29 mouse cellular contexts compared by ENCODE assay signal in the genomic region with DNA sequence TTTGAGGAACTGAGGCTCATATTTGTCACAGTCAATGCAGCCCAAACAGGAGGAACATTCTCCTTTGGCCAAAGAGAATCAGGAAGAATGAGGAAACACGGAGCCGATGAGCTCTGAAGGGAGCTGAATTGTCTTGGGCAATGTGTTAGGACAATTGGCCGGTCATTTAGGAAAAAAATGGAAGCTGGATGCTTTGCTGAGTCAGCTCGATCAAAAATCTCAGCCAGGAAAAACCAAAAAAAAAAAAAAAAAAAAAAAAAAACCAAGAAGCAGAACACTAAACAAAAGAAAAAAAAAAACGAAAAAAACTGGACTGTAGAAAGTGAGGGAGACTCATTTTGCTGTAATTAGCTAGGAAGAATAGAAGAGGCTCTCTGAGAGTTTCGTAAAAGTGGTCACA.
"Had no signal": no experiment of that assay in that cellular context is flagged by ENCODE, and none has a peak within 500 bp of the region (broad histone marks: within the 10 kb centered on the region; RNA-seq: fewer than 3 reads in every experiment).

No protein-coding gene starts in this region.

- H3K36me3 ChIP-seq: limb, embryonic 10.5 days; limb, embryonic 12.5 days; limb, embryonic 13.5 days; limb, embryonic 15.5 days; liver, embryonic 12.5 days; liver, embryonic 13.5 days; liver, embryonic 15.5 days; lung, embryonic 15.5 days; midbrain, embryonic 10.5 days; midbrain, embryonic 12.5 days; midbrain, embryonic 13.5 days; midbrain, embryonic 15.5 days had no signal

- H3K4me2 ChIP-seq: limb, embryonic 12.5 days; limb, embryonic 13.5 days; limb, embryonic 15.5 days; liver, embryonic 11.5 days; liver, embryonic 12.5 days; liver, embryonic 13.5 days; liver, embryonic 15.5 days; lung, embryonic 14.5 days; lung, embryonic 15.5 days; midbrain, embryonic 11.5 days; midbrain, embryonic 12.5 days; midbrain, embryonic 13.5 days; midbrain, embryonic 15.5 days had no signal

- DNase-seq: left cerebral cortex, postnatal 4 days; liver; liver, embryonic 13.5 days; liver, postnatal 0 days; lung, adult 18-20 months; lung, adult 2 months; lung, embryonic 14.5 days; lung, postnatal 10 days; lung, postnatal 14 days; lung, postnatal 36 days; lung, postnatal 4 days; midbrain, embryonic 14.5 days had no signal

- H3K9ac ChIP-seq: limb, embryonic 12.5 days; limb, embryonic 13.5 days; limb, embryonic 15.5 days; liver, embryonic 12.5 days; liver, embryonic 13.5 days; liver, embryonic 14.5 days; liver, embryonic 15.5 days; liver, postnatal 0 days; lung, embryonic 14.5 days; lung, embryonic 15.5 days; midbrain, embryonic 12.5 days; midbrain, embryonic 13.5 days; midbrain, embryonic 15.5 days had no signal

- H3K4me3 ChIP-seq: limb, embryonic 10.5 days; limb, embryonic 12.5 days; limb, embryonic 13.5 days; limb, embryonic 15.5 days; liver, embryonic 12.5 days; liver, embryonic 13.5 days; liver, embryonic 15.5 days; lung, embryonic 15.5 days; megakaryocyte, embryonic 14.5 days; midbrain, embryonic 10.5 days; midbrain, embryonic 12.5 days; midbrain, embryonic 13.5 days; midbrain, embryonic 15.5 days; myocyte had no signal

- H3K4me1 ChIP-seq: limb, embryonic 12.5 days; limb, embryonic 13.5 days; limb, embryonic 15.5 days; liver, embryonic 12.5 days; liver, embryonic 13.5 days; liver, embryonic 15.5 days; lung, embryonic 15.5 days; midbrain, embryonic 12.5 days; midbrain, embryonic 13.5 days; midbrain, embryonic 15.5 days had no signal

- H3K27me3 ChIP-seq: limb, embryonic 12.5 days; limb, embryonic 15.5 days; liver, embryonic 12.5 days; liver, embryonic 13.5 days; liver, embryonic 15.5 days; lung, embryonic 15.5 days; midbrain, embryonic 12.5 days; midbrain, embryonic 13.5 days; midbrain, embryonic 15.5 days had no signal

- H3K27ac ChIP-seq: limb, embryonic 10.5 days; limb, embryonic 12.5 days; limb, embryonic 13.5 days; limb, embryonic 15.5 days; liver, embryonic 12.5 days; liver, embryonic 13.5 days; liver, embryonic 14.5 days; liver, embryonic 15.5 days; lung, embryonic 15.5 days; macrophage; midbrain, embryonic 10.5 days; midbrain, embryonic 12.5 days; midbrain, embryonic 13.5 days; midbrain, embryonic 15.5 days had no signal

- H3K9me3 ChIP-seq: limb, embryonic 10.5 days; limb, embryonic 13.5 days; limb, embryonic 15.5 days; liver, embryonic 12.5 days; liver, embryonic 13.5 days; liver, embryonic 15.5 days; lung, embryonic 15.5 days; midbrain, embryonic 10.5 days; midbrain, embryonic 12.5 days; midbrain, embryonic 15.5 days had no signal
